Mouse (Mus musculus): ENCODE results near the gene Fggy. TPM values are rescaled to one million over a fixed set of nuclear protein-coding genes. Genes with fewer than 3 reads are reported as not detected.

The Fggy gene
- polyA plus RNA-seq, 1 experiment from 2014 or later = 8.2 TPM

GRCm38 (mm10) chr4:95684522-95685080 is 127.3 kb downstream of the Fggy start:
- 14% methylated on average over 4 of the region's 4 CpGs for WGBS
- peak; percentile 93 for DNase-seq (ENCODE audit: low spot score, missing footprints)
- Histone ChIP-seq H3K9ac (ENCODE audit: low read length) (0 out of 2 replicates have a peak overlapping the region, but pooled peaks have one; percentile 24), H3K9me3 (ENCODE audit: control insufficient read depth, low read length) (no peaks in the 10 kb centered on the region), H3K4me2 (no peak overlapping the region), H3K27ac (ENCODE audit: low read depth, low read length) (peak overlapping the region; percentile 65), H3K4me3 (ENCODE audit: low read depth, low read length) (no peak overlapping the region), H3K27me3 (ENCODE audit: control insufficient read depth, insufficient read depth, low read length) (no peaks in the 10 kb centered on the region), H3K4me1 (ENCODE audit: control insufficient read depth, insufficient read depth, low read length) (peaks cover 13% of the 10 kb centered on the region), H3K36me3 (ENCODE audit: control insufficient read depth, insufficient read depth, low read length) (no peaks in the 10 kb centered on the region)
- peak; percentile 96 for ATAC-seq (ENCODE audit: low FRiP score)

- ATAC-seq (ENCODE audit: low FRiP score) = no peak
- no peak for DNase-seq (ENCODE audit: low spot score, missing footprints)
- WGBS = 84% methylated on average over 2 of the region's 2 CpGs
- H3K4me1 ChIP-seq (ENCODE audit: control insufficient read depth, insufficient read depth, low read length) = peaks cover 13% of the 10 kb centered on the region
- no peak overlapping the region for H3K9ac ChIP-seq (ENCODE audit: low read length)
- no peaks in the 10 kb centered on the region for H3K36me3 ChIP-seq (ENCODE audit: control insufficient read depth, insufficient read depth, low read length)
- H3K27ac ChIP-seq (ENCODE audit: low read depth, low read length) = no peak overlapping the region
- no peak overlapping the region for H3K4me3 ChIP-seq (ENCODE audit: low read depth, low read length)
- H3K27me3 ChIP-seq (ENCODE audit: control insufficient read depth, insufficient read depth, low read length) = no peaks in the 10 kb centered on the region
- H3K9me3 ChIP-seq (ENCODE audit: control insufficient read depth, low read length) = no peaks in the 10 kb centered on the region
- no peak overlapping the region for H3K4me2 ChIP-seq
Measured at GRCm38 (mm10) chr4:95686775-95687174, 129.5 kb downstream of the Fggy start.

GRCm38 (mm10) chr4:95687350-95687749 is 130.0 kb downstream of the Fggy start:
- ATAC-seq (ENCODE audit: low FRiP score) (no peak), DNase-seq (ENCODE audit: low spot score, missing footprints) (no peak)
- Histone ChIP-seq H3K4me2 (no peak overlapping the region), H3K27me3 (ENCODE audit: control insufficient read depth, insufficient read depth, low read length) (no peaks in the 10 kb centered on the region), H3K9me3 (ENCODE audit: control insufficient read depth, low read length) (no peaks in the 10 kb centered on the region), H3K36me3 (ENCODE audit: control insufficient read depth, insufficient read depth, low read length) (no peaks in the 10 kb centered on the region), H3K9ac (ENCODE audit: low read length) (no peak overlapping the region), H3K4me1 (ENCODE audit: control insufficient read depth, insufficient read depth, low read length) (peaks cover 13% of the 10 kb centered on the region), H3K27ac (ENCODE audit: low read depth, low read length) (no peak overlapping the region), H3K4me3 (ENCODE audit: low read depth, low read length) (no peak overlapping the region)
- 91% methylated on average over 5 of the region's 5 CpGs for WGBS

GRCm38 (mm10) chr4:95688159-95688558 is 130.9 kb downstream of the Fggy start:
- no peaks in the 10 kb centered on the region for H3K9me3 ChIP-seq (ENCODE audit: control insufficient read depth, low read length)
- no peaks in the 10 kb centered on the region for H3K27me3 ChIP-seq (ENCODE audit: control insufficient read depth, insufficient read depth, low read length)
- H3K36me3 ChIP-seq (ENCODE audit: control insufficient read depth, insufficient read depth, low read length) = no peaks in the 10 kb centered on the region
- H3K4me2 ChIP-seq = no peak overlapping the region
- DNase-seq (ENCODE audit: low spot score, missing footprints) (peak; percentile 39), ATAC-seq (ENCODE audit: low FRiP score) (no peak)
- peaks cover 13% of the 10 kb centered on the region for H3K4me1 ChIP-seq (ENCODE audit: control insufficient read depth, insufficient read depth, low read length)
- 86% methylated on average over 4 of the region's 4 CpGs for WGBS
- H3K4me3 ChIP-seq (ENCODE audit: low read depth, low read length) = no peak overlapping the region
- H3K9ac ChIP-seq (ENCODE audit: low read length) = no peak overlapping the region
- no peak overlapping the region for H3K27ac ChIP-seq (ENCODE audit: low read depth, low read length)

DNA sequence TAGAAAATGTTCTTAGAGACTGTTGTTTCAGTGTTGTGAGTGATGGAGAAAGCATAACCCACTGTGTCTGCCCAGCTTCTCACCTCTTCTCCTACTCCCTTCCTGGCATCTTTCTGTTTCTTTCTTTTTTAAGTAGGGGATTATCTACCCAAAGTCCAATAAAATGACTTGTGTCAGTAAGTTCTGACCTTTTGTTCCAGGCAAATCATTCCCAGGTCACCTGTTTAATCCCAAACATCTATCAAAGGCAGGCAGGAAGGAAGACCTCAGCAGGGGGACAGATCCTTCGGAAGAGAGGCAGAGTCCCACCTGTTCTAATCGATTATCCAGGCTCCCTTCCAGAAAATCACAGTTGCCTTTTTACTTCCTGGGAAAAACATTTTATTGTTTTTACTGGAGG is 143.1 kb downstream of the Fggy start:
- 33% methylated on average over 2 of the region's 2 CpGs for WGBS
- ATAC-seq (ENCODE audit: low FRiP score) = no peak
- no peaks in the 10 kb centered on the region for H3K27me3 ChIP-seq (ENCODE audit: control insufficient read depth, insufficient read depth, low read length)
- no peaks in the 10 kb centered on the region for H3K9me3 ChIP-seq (ENCODE audit: control insufficient read depth, low read length)
- H3K4me2 ChIP-seq = no peak overlapping the region
- H3K27ac ChIP-seq (ENCODE audit: low read depth, low read length) = no peak overlapping the region
- DNase-seq (ENCODE audit: low spot score, missing footprints) = peak; percentile 56
- H3K4me1 ChIP-seq (ENCODE audit: control insufficient read depth, insufficient read depth, low read length) = no peaks in the 10 kb centered on the region
- no peak overlapping the region for H3K9ac ChIP-seq (ENCODE audit: low read length)
- H3K4me3 ChIP-seq (ENCODE audit: low read depth, low read length) = no peak overlapping the region
- no peaks in the 10 kb centered on the region for H3K36me3 ChIP-seq (ENCODE audit: control insufficient read depth, insufficient read depth, low read length)

- WGBS = 84% methylated on average over 5 of the region's 5 CpGs
- Histone ChIP-seq H3K9me3 (ENCODE audit: control insufficient read depth, low read length) (no peaks in the 10 kb centered on the region), H3K27me3 (ENCODE audit: control insufficient read depth, insufficient read depth, low read length) (no peaks in the 10 kb centered on the region), H3K4me3 (ENCODE audit: low read depth, low read length) (no peak overlapping the region), H3K9ac (ENCODE audit: low read length) (no peak overlapping the region), H3K36me3 (ENCODE audit: control insufficient read depth, insufficient read depth, low read length) (no peaks in the 10 kb centered on the region), H3K4me1 (ENCODE audit: control insufficient read depth, insufficient read depth, low read length) (no peaks in the 10 kb centered on the region), H3K4me2 (no peak overlapping the region), H3K27ac (ENCODE audit: low read depth, low read length) (no peak overlapping the region)
- ATAC-seq (ENCODE audit: low FRiP score) = no peak
- peak; percentile 57 for DNase-seq (ENCODE audit: low spot score, missing footprints)
Measured at GRCm38 (mm10) chr4:95707941-95708897, 150.9 kb downstream of the Fggy start.

- H3K4me3 ChIP-seq (ENCODE audit: low read depth, low read length) = no peak overlapping the region
- DNase-seq (ENCODE audit: low spot score, missing footprints) (no peak), ATAC-seq (ENCODE audit: low FRiP score) (no peak)
- WGBS = 88% methylated on average over 1 of the region's 1 CpGs
- no peak overlapping the region for H3K4me2 ChIP-seq
- H3K9me3 ChIP-seq (ENCODE audit: control insufficient read depth, low read length) = no peaks in the 10 kb centered on the region
- no peak overlapping the region for H3K9ac ChIP-seq (ENCODE audit: low read length)
- H3K27me3 ChIP-seq (ENCODE audit: control insufficient read depth, insufficient read depth, low read length) = no peaks in the 10 kb centered on the region
- no peak overlapping the region for H3K27ac ChIP-seq (ENCODE audit: low read depth, low read length)
- H3K4me1 ChIP-seq (ENCODE audit: control insufficient read depth, insufficient read depth, low read length) = no peaks in the 10 kb centered on the region
- no peaks in the 10 kb centered on the region for H3K36me3 ChIP-seq (ENCODE audit: control insufficient read depth, insufficient read depth, low read length)
Measured at GRCm38 (mm10) chr4:95709750-95710149, 152.4 kb downstream of the Fggy start.

GRCm38 (mm10) chr4:95712802-95713201 is 155.5 kb downstream of the Fggy start:
- WGBS = 80% methylated on average over 1 of the region's 1 CpGs
- Histone ChIP-seq H3K27ac (ENCODE audit: low read depth, low read length) (no peak overlapping the region), H3K27me3 (ENCODE audit: control insufficient read depth, insufficient read depth, low read length) (no peaks in the 10 kb centered on the region), H3K36me3 (ENCODE audit: control insufficient read depth, insufficient read depth, low read length) (no peaks in the 10 kb centered on the region), H3K9ac (ENCODE audit: low read length) (no peak overlapping the region), H3K4me2 (no peak overlapping the region), H3K4me3 (ENCODE audit: low read depth, low read length) (no peak overlapping the region), H3K4me1 (ENCODE audit: control insufficient read depth, insufficient read depth, low read length) (no peaks in the 10 kb centered on the region), H3K9me3 (ENCODE audit: control insufficient read depth, low read length) (no peaks in the 10 kb centered on the region)
- no peak for ATAC-seq (ENCODE audit: low FRiP score)
- no peak for DNase-seq (ENCODE audit: low spot score, missing footprints)

DNA sequence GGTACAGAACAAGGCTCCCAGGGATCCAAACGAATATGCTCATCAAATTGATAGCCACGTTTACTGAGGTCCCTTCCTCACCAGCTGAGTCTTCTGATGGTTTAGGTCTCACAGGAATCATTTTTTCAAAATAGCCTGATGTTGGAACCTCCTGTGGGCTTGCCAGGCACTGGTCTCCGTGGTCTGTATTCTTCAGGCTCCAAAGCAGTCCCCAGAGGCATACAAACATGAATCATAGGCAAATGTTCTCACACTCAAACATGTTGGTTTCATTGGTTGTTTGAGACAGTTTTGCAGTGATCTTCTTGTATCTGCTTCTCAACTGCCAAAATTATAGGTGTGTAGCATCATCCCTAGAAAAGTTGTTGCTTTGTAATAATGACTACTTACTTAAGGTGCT is 156.0 kb downstream of the Fggy start:
- Histone ChIP-seq H3K4me3 (ENCODE audit: low read depth, low read length) (no peak overlapping the region), H3K4me2 (no peak overlapping the region), H3K9ac (ENCODE audit: low read length) (no peak overlapping the region), H3K27me3 (ENCODE audit: control insufficient read depth, insufficient read depth, low read length) (no peaks in the 10 kb centered on the region), H3K9me3 (ENCODE audit: control insufficient read depth, low read length) (no peaks in the 10 kb centered on the region), H3K27ac (ENCODE audit: low read depth, low read length) (no peak overlapping the region), H3K4me1 (ENCODE audit: control insufficient read depth, insufficient read depth, low read length) (no peaks in the 10 kb centered on the region), H3K36me3 (ENCODE audit: control insufficient read depth, insufficient read depth, low read length) (no peaks in the 10 kb centered on the region)
- no peak for DNase-seq (ENCODE audit: low spot score, missing footprints)
- ATAC-seq (ENCODE audit: low FRiP score) = no peak
- WGBS = 80% methylated on average over 3 of the region's 3 CpGs
